Mouse (Mus musculus) liver, postnatal 0 days (tissue): ENCODE results near the gene Zbtb3.

Source experiments
- CTCF ChIP-seq: sonication (generic); IDR thresholded peaks from 2 replicates; pipeline ENCODE4 v1.5.1; 2016; ENCODE audit warnings: antibody characterized with exemption, low read depth
- EP300 ChIP-seq: IDR thresholded peaks from 2 replicates; pipeline ENCODE4 v1.6.1; 2016; ENCODE audit warnings: antibody characterized with exemption, low read depth, mild to moderate bottlenecking

- TF ChIP-seq CTCF = no peak
- no peak for TF ChIP-seq EP300
These were observed 50.0 kb downstream of the Zbtb3 start for GRCm38 (mm10) chr19:8852236-8852928.
